Mouse (Mus musculus) naive thymus-derived CD4-positive, alpha-beta T cell, adult 5 months (primary cell): Measurements from ENCODE around the gene Sult2a1. TPM values are rescaled to one million over a fixed set of nuclear protein-coding genes. Genes with fewer than 3 reads are reported as not detected.

Experiments
- polyA plus RNA-seq: library from polyadenylated mRNA; unstranded; fragments of 100-300 nt; shearing (Covaris generic); gene quantifications from one replicate; pipeline ENCODE4 v1.2.1, GENCODE M21; 2017

The Sult2a1 gene
- not detected for polyA plus RNA-seq

GRCm38 (mm10) chr7:13837309-13837708, at the start of gene Sult2a1:
Gene Sult2a1, minus strand, starts transcription at chr7:13837409.

Other genes starting within 250 kb of the Sult2a1 start
- gene Sult2a5, start 213.4 kb downstream of the Sult2a1 start, polyA plus RNA-seq = not detected
- gene Sult2a2, start 103.9 kb downstream of the Sult2a1 start, polyA plus RNA-seq = not detected
- gene Sult2a4, start 152.2 kb upstream of the Sult2a1 start, polyA plus RNA-seq = not detected